31 mouse cellular contexts compared by ENCODE assay signal in genomic region chr1:48380139-48380538, GRCm38 (mm10).
"Had no signal": no experiment of that assay in that cellular context is flagged by ENCODE, and none has a peak within 500 bp of the region (broad histone marks: within the 10 kb centered on the region; RNA-seq: fewer than 3 reads in every experiment).

No protein-coding gene starts in this region.

- H3K9me3 ChIP-seq: limb, embryonic 13.5 days; limb, embryonic 15.5 days; liver, embryonic 12.5 days; liver, embryonic 13.5 days; liver, embryonic 15.5 days; lung, embryonic 15.5 days; midbrain, embryonic 10.5 days; midbrain, embryonic 12.5 days; midbrain, embryonic 15.5 days; neural tube, embryonic 12.5 days; neural tube, embryonic 13.5 days had no signal

- H3K27me3 ChIP-seq: limb, embryonic 13.5 days; limb, embryonic 15.5 days; liver, embryonic 12.5 days; liver, embryonic 13.5 days; liver, embryonic 15.5 days; lung, embryonic 15.5 days; megakaryocyte, embryonic 14.5 days; midbrain, embryonic 12.5 days; midbrain, embryonic 15.5 days; neural tube, embryonic 12.5 days; neural tube, embryonic 13.5 days had no signal

- DNase-seq: left cerebral cortex, postnatal 4 days; liver; liver, embryonic 13.5 days; liver, postnatal 0 days; lung, adult 18-20 months; lung, adult 2 months; lung, embryonic 14.5 days; lung, postnatal 10 days; lung, postnatal 14 days; lung, postnatal 36 days; lung, postnatal 4 days; midbrain, embryonic 14.5 days had no signal

- H3K9ac ChIP-seq: limb, embryonic 13.5 days; limb, embryonic 15.5 days; liver, embryonic 12.5 days; liver, embryonic 13.5 days; liver, embryonic 14.5 days; liver, embryonic 15.5 days; liver, postnatal 0 days; lung, embryonic 14.5 days; lung, embryonic 15.5 days; midbrain, embryonic 12.5 days; midbrain, embryonic 15.5 days; neural tube, embryonic 12.5 days; neural tube, embryonic 13.5 days had no signal

- H3K36me3 ChIP-seq: limb, embryonic 13.5 days; limb, embryonic 15.5 days; liver, embryonic 12.5 days; liver, embryonic 13.5 days; liver, embryonic 15.5 days; lung, embryonic 15.5 days; midbrain, embryonic 10.5 days; midbrain, embryonic 12.5 days; midbrain, embryonic 15.5 days; neural tube, embryonic 12.5 days; neural tube, embryonic 13.5 days had no signal

- H3K4me2 ChIP-seq: limb, embryonic 13.5 days; limb, embryonic 15.5 days; liver, embryonic 11.5 days; liver, embryonic 12.5 days; liver, embryonic 13.5 days; liver, embryonic 15.5 days; lung, embryonic 14.5 days; lung, embryonic 15.5 days; midbrain, embryonic 11.5 days; midbrain, embryonic 12.5 days; midbrain, embryonic 15.5 days; neural tube, embryonic 12.5 days; neural tube, embryonic 13.5 days had no signal

- H3K27ac ChIP-seq: left cerebral cortex, adult 2 months; limb, embryonic 13.5 days; limb, embryonic 15.5 days; liver, embryonic 12.5 days; liver, embryonic 13.5 days; liver, embryonic 14.5 days; liver, embryonic 15.5 days; lung, embryonic 15.5 days; macrophage; midbrain, embryonic 10.5 days; midbrain, embryonic 12.5 days; midbrain, embryonic 15.5 days; neural tube, embryonic 12.5 days; neural tube, embryonic 13.5 days had no signal

- H3K4me1 ChIP-seq: limb, embryonic 13.5 days; limb, embryonic 15.5 days; liver, embryonic 12.5 days; liver, embryonic 13.5 days; liver, embryonic 15.5 days; lung, embryonic 15.5 days; megakaryocyte, embryonic 14.5 days; midbrain, embryonic 10.5 days; midbrain, embryonic 12.5 days; midbrain, embryonic 15.5 days; neural tube, embryonic 12.5 days; neural tube, embryonic 13.5 days had no signal

- H3K4me3 ChIP-seq: left cerebral cortex, adult 2 months; limb, embryonic 13.5 days; limb, embryonic 15.5 days; liver, embryonic 12.5 days; liver, embryonic 13.5 days; liver, embryonic 15.5 days; lung, embryonic 15.5 days; megakaryocyte, embryonic 14.5 days; midbrain, embryonic 10.5 days; midbrain, embryonic 12.5 days; midbrain, embryonic 15.5 days; myocyte; neural tube, embryonic 12.5 days; neural tube, embryonic 13.5 days had no signal

- ATAC-seq: liver, embryonic 12.5 days; liver, postnatal 0 days; lung, postnatal 0 days; midbrain, embryonic 15.5 days; midbrain, embryonic 16.5 days had no signal
